Mouse (Mus musculus) adrenal gland, postnatal 25 days (tissue): ENCODE data around the gene Kif2b. TPM values are rescaled to one million over a fixed set of nuclear protein-coding genes. Genes with fewer than 3 reads are reported as not detected.

Experiments used
- DNase-seq: peaks from one replicate; pipeline ENCODE4 v3.0.0; 2021; ENCODE audit warnings: mixed read lengths
- long read RNA-seq: library from polyadenylated mRNA; stranded (forward); transcript quantifications from one replicate; pipeline ENCODE4 v2.0.0, GENCODE M21; 2021
- total RNA-seq: library from RNA; stranded (reverse); gene quantifications from 2 replicates; pipeline ENCODE4 v1.2.3, GENCODE M21; 2021

The Kif2b gene
- not detected in 2 replicates for total RNA-seq
- long read RNA-seq: 0 reads

DNA sequence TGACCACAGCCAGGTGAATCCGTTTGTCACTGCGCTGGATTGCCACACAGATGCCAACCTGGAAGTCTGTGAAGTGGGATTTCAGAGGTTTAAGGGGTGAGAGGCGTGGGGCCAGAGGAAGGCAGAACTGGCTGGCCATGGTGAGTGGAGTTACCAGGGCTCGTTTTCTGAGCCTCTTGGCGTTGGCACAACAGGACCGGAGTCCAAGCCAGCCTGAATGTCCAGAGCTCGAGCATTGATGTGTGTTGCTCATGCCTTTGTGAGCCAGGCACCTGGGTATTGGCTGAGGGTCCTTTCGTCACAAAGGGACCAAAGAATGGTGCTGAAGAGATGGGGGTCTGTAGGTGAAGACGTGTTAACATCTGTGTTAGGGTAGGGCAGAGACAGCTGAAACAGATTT is at the start of gene Kif2b:
TSS of gene Kif2b (minus strand) at position 242 of the 400 bp plus-strand sequence.
- DNase-seq: no peak

DNA sequence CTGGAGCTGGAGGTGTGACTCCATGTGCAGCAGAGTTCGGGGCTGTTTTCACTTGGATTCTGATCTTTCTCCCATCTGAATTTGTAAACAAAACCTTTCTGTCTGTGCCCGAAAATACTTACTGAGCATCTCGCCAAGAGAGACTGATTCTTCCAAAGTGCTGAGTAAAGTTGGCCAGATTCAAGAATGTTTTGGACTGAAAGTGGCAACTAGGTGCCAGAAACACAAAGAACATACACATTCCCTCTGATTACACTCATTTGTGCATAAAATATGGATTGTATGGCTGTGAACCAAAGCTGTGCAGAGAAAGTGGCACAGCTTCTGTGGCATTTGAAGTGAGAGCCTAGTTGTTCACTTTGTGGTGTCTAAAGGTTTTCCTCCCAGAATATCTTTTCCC is 15.7 kb upstream of the Kif2b start:
- no peak for DNase-seq

DNA sequence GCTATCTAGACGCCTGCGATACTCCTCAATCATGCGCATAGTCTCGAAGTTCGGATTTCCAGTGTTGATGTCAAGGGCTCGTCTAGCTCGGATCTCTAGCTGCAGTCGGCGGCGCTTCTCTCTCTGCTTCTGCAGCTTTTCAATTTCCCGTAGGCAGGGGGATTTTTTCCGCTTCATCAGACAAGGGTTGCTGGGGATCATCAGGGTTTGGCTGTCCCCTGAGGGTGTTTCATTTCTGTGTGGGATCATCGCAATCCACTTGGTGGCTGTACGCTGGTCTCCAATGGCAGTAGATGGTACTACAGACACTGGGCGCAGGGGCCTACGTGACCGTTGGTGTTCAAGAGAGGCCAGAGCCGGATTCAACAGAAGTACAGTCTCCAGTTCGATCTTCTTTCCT is 502 bp downstream of the Kif2b start:
- no peak for DNase-seq

- no peak for DNase-seq
Measured at GRCm38 (mm10) chr11:91575406-91575805, 2.0 kb downstream of the Kif2b start.

DNA sequence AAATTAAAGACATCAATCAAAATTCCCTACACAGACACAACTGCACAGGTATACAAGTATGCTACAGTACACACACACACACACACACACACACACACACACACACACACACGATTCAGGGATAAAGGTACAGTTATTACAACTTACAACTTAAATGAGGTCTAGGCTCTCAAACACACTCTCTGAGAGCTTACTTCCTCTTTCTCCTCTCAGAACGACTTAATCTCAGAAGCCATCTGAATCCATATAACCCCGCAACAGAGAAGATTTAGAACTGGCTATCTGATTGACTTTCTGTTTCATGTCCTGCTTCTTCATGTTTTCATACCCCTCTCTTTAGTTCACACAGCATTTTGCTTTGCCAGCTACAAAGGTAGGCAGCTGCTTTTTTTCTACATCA is 2.9 kb downstream of the Kif2b start:
- DNase-seq: no peak

DNA sequence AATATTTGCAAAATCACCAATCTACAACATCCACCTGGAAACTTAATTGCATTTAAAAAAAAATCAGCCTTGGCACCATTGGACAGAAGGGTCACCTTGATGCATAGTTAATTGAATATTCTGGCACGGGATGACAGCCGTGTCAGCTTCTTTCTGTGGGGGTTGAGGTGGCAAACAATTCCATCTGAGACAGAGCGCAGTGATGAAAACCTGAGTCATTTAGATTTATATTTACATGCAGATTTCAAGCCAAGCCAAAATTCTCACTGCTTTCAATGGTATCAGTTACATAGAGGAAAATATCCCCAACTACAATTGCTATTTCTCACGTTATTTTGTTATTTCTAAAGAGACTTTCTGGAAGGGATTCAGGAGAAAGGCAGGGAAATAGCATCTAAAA is 46.6 kb downstream of the Kif2b start:
- no peak for DNase-seq
